Mouse (Mus musculus): ENCODE results near the gene Dclk2. TPM values are rescaled to one million over a fixed set of nuclear protein-coding genes. Genes with fewer than 3 reads are reported as not detected.

The Dclk2 gene
- polyA plus RNA-seq, 1 experiment, result 0.80 TPM

DNA sequence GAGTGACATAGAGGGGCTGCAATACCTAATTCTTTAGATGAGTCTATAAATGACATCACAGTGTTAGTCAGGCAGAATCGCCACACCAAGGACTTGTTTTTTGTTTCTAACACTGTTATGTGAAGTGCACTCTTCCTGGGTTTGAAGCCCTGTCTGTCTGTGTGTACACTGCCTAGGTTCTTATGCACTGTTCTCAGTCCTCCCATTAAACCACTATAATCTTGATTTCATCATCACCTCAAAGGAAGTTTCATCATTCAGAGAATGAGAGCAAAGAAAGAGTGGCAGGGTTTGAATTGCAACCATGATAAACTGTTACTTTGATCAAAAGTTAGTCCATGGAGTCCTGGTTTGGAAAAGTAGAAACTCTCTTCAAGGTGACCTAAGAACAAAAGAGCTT lies 164.1 kb downstream of the Dclk2 start:
- no peak for TF ChIP-seq CTCF (IDR thresholded peaks at IDR 0.05; ENCODE audit: control insufficient read depth, insufficient read depth, insufficient read length)
- no peak for TF ChIP-seq MYOG (IDR thresholded peaks at IDR 0.05; ENCODE audit: control insufficient read depth, extremely low read depth, insufficient read length)
- no peak for TF ChIP-seq FOSL1 (IDR thresholded peaks at IDR 0.05; ENCODE audit: insufficient read depth, low read length, poor library complexity, severe bottlenecking)
- no peak for TF ChIP-seq USF1 (IDR thresholded peaks at IDR 0.05; ENCODE audit: low read depth)
- TF ChIP-seq MAX (IDR thresholded peaks at IDR 0.05), result no peak
- no peak for TF ChIP-seq MYOD1 (IDR thresholded peaks at IDR 0.05; ENCODE audit: control insufficient read depth, insufficient read length, low read depth)
- no peak for TF ChIP-seq CEBPB (IDR thresholded peaks at IDR 0.05; ENCODE audit: low read depth)
- H3ac ChIP-seq (ENCODE audit: control insufficient read depth, insufficient read length, low read depth), result no peak overlapping the region
- no peaks in the 10 kb centered on the region for H3K36me3 ChIP-seq (ENCODE audit: control insufficient read depth, insufficient read depth)
- H3K27me3 ChIP-seq (ENCODE audit: control insufficient read depth, insufficient read depth, insufficient read length), result no peaks in the 10 kb centered on the region
- H3K79me2 ChIP-seq (ENCODE audit: control insufficient read depth, insufficient read depth), result no peaks in the 10 kb centered on the region
- H3K4me3 ChIP-seq (ENCODE audit: insufficient read depth, poor library complexity, severe bottlenecking), result no peak overlapping the region
- no peaks in the 10 kb centered on the region for H3K79me3 ChIP-seq (ENCODE audit: low read depth)

DNA sequence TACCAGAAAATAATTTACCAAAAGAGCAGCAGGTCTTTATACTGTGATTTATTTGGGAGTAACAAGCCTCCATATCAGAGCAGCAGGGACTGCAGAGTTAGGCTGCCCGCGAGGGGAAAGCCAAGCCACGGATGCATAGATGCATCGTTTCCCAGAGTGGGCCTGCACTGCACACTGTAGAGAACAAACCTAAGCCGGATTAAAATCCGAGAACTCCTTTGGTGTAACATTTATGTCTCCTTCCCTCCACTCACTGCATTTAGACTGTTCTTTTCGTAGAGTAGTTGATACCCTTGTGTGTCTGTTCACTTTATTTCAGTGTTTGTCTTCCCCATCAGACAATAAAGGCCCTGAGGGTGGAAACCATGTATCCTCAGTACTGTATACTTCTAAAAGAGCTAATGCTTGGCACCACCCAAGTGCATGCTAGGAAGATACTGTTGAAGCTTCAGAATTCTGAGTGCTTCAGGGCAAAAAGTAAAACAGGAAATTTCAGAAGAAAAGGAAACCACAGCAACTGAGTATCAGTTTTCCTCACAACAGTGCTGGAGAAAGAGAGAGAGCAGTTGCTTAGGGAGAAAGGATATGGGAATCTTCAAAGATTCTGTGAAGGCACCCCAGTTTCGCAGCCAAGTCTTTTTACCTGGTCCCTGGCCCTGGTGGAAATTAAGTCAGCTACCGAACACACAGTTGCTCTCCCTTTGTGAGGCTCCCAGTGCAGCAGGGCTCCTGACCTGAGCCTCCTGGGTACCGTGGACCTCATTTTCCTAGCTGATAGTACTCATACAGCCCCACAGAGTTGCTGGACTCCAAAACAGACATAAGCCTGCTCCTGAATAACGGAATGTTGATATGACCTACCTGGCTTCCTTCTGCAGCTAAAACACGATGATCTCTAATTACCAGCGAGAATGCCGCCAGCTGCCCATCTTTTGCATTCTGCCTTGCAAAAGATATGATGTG lies 165.8 kb downstream of the Dclk2 start:
- Histone ChIP-seq H3K4me3 (ENCODE audit: insufficient read depth, poor library complexity, severe bottlenecking) (no peak overlapping the region), H3K79me3 (ENCODE audit: low read depth) (no peaks in the 10 kb centered on the region), H3K27me3 (ENCODE audit: control insufficient read depth, insufficient read depth, insufficient read length) (no peaks in the 10 kb centered on the region), H3K36me3 (ENCODE audit: control insufficient read depth, insufficient read depth) (no peaks in the 10 kb centered on the region), H3K79me2 (ENCODE audit: control insufficient read depth, insufficient read depth) (no peaks in the 10 kb centered on the region), H3ac (ENCODE audit: control insufficient read depth, insufficient read length, low read depth) (no peak overlapping the region)
- TF ChIP-seq CTCF (IDR thresholded peaks at IDR 0.05; ENCODE audit: control insufficient read depth, insufficient read depth, insufficient read length), result no peak
- no peak for TF ChIP-seq MYOD1 (IDR thresholded peaks at IDR 0.05; ENCODE audit: control insufficient read depth, insufficient read length, low read depth)
- TF ChIP-seq MAX (IDR thresholded peaks at IDR 0.05), result no peak
- TF ChIP-seq CEBPB (IDR thresholded peaks at IDR 0.05; ENCODE audit: low read depth), result no peak
- TF ChIP-seq USF1 (IDR thresholded peaks at IDR 0.05; ENCODE audit: low read depth), result no peak
- no peak for TF ChIP-seq MYOG (IDR thresholded peaks at IDR 0.05; ENCODE audit: control insufficient read depth, extremely low read depth, insufficient read length)
- TF ChIP-seq FOSL1 (IDR thresholded peaks at IDR 0.05; ENCODE audit: insufficient read depth, low read length, poor library complexity, severe bottlenecking), result no peak

DNA sequence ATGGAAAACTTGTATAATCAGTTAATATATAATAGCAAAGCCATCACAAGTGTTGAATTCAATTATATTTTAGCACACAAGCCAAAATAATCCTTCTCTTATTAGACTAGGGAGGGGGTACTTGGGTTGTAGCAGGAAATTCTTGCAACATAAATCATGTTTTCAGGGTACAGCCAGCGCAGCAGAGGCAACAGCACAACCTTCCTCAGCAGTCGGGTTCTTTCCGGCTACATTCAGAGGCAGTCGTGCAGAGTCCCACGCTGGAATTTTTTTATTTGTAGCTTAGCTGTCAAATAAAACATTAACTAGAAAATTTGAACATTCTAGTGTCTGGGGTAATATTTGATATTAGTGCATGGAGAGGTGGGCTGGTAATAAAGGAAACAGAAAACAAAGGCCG lies 166.5 kb downstream of the Dclk2 start:
- Histone ChIP-seq H3K79me3 (ENCODE audit: low read depth) (no peaks in the 10 kb centered on the region), H3K27me3 (ENCODE audit: control insufficient read depth, insufficient read depth, insufficient read length) (no peaks in the 10 kb centered on the region), H3K79me2 (ENCODE audit: control insufficient read depth, insufficient read depth) (no peaks in the 10 kb centered on the region), H3K36me3 (ENCODE audit: control insufficient read depth, insufficient read depth) (no peaks in the 10 kb centered on the region), H3ac (ENCODE audit: control insufficient read depth, insufficient read length, low read depth) (no peak overlapping the region), H3K4me3 (ENCODE audit: insufficient read depth, poor library complexity, severe bottlenecking) (no peak overlapping the region)
- TF ChIP-seq MYOG (IDR thresholded peaks at IDR 0.05; ENCODE audit: control insufficient read depth, extremely low read depth, insufficient read length) (no peak), FOSL1 (IDR thresholded peaks at IDR 0.05; ENCODE audit: insufficient read depth, low read length, poor library complexity, severe bottlenecking) (no peak), MYOD1 (IDR thresholded peaks at IDR 0.05; ENCODE audit: control insufficient read depth, insufficient read length, low read depth) (no peak), CEBPB (IDR thresholded peaks at IDR 0.05; ENCODE audit: low read depth) (no peak), CTCF (IDR thresholded peaks at IDR 0.05; ENCODE audit: control insufficient read depth, insufficient read depth, insufficient read length) (no peak), USF1 (IDR thresholded peaks at IDR 0.05; ENCODE audit: low read depth) (no peak), MAX (IDR thresholded peaks at IDR 0.05) (no peak)

DNA sequence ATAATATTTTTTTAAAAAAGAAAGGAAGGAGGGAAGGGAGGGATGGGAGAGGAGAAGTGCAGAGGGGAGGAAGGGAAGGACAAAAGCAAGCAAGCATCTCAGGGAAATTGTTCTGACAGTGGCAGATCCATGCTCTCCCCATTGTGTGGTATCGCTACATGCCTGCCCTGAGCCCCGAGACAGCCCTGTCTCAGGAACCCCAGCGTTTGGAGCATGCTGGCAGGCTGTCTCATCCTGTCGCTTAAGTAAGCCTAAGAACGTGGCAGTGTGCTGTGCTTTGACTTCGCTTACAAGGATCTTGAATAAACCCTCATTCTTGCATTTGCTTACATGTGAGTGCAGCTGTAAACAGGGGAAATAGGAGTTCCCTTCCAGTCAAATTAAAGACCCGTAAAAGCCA lies 170.0 kb downstream of the Dclk2 start:
- no peak overlapping the region for H3ac ChIP-seq (ENCODE audit: control insufficient read depth, insufficient read length, low read depth)
- TF ChIP-seq CEBPB (IDR thresholded peaks at IDR 0.05; ENCODE audit: low read depth) (no peak), CTCF (IDR thresholded peaks at IDR 0.05; ENCODE audit: control insufficient read depth, insufficient read depth, insufficient read length) (no peak), USF1 (IDR thresholded peaks at IDR 0.05; ENCODE audit: low read depth) (no peak)
- H3K27me3 ChIP-seq (ENCODE audit: control insufficient read depth, insufficient read depth, insufficient read length), result no peaks in the 10 kb centered on the region
- no peaks in the 10 kb centered on the region for H3K79me3 ChIP-seq (ENCODE audit: low read depth)
- no peaks in the 10 kb centered on the region for H3K36me3 ChIP-seq (ENCODE audit: control insufficient read depth, insufficient read depth)
- no peaks in the 10 kb centered on the region for H3K79me2 ChIP-seq (ENCODE audit: control insufficient read depth, insufficient read depth)
- no peak overlapping the region for H3K4me3 ChIP-seq (ENCODE audit: insufficient read depth, poor library complexity, severe bottlenecking)

DNA sequence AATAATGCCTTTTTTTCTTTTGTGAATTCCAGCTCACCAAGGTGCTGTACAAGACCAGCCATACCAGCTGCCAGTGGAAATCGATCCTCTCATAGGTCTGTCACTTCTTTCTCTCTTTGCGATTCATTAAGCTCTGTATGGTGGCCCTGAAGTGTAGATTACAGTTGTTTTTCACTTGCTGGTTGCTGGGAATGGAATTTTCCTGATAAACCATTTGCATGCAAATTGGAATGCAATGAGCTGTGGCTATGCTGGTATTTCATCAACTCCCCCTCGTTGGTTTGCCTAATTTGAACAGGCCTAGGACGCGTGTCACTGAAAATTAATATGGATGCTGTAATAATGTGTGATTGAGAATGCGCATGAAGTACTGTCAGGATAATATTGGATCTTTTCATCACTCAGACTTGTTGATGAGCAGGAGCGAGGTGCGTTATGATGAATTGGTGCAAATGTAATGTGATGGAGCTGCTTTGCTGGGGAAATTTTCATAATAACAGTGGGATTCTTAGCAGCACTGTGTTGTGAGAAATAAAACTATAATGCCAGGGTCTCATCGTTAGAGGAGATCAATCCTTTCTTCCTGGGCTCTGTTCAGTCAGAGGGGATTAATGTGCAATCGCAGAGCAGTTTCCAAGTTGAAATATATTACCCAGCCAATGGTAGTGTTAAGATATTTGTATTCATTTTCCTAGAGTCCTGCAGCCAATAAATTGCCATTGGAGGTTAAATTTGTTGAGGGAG lies 174.7 kb downstream of the Dclk2 start:
- TF ChIP-seq MYOD1 (IDR thresholded peaks at IDR 0.05; ENCODE audit: control insufficient read depth, insufficient read length, low read depth) (no peak), USF1 (IDR thresholded peaks at IDR 0.05; ENCODE audit: low read depth) (no peak), MAX (IDR thresholded peaks at IDR 0.05) (no peak), FOSL1 (IDR thresholded peaks at IDR 0.05; ENCODE audit: insufficient read depth, low read length, poor library complexity, severe bottlenecking) (no peak), CEBPB (IDR thresholded peaks at IDR 0.05; ENCODE audit: low read depth) (no peak), MYOG (IDR thresholded peaks at IDR 0.05; ENCODE audit: control insufficient read depth, extremely low read depth, insufficient read length) (no peak), CTCF (IDR thresholded peaks at IDR 0.05; ENCODE audit: control insufficient read depth, insufficient read depth, insufficient read length) (no peak)
- H3K27me3 ChIP-seq (ENCODE audit: control insufficient read depth, insufficient read depth, insufficient read length), result no peaks in the 10 kb centered on the region
- H3K4me3 ChIP-seq (ENCODE audit: insufficient read depth, poor library complexity, severe bottlenecking), result no peak overlapping the region
- H3K79me2 ChIP-seq (ENCODE audit: control insufficient read depth, insufficient read depth), result no peaks in the 10 kb centered on the region
- no peaks in the 10 kb centered on the region for H3K79me3 ChIP-seq (ENCODE audit: low read depth)
- no peak overlapping the region for H3ac ChIP-seq (ENCODE audit: control insufficient read depth, insufficient read length, low read depth)
- H3K36me3 ChIP-seq (ENCODE audit: control insufficient read depth, insufficient read depth), result no peaks in the 10 kb centered on the region

Measured in C2C12 (cell line).